Mouse (Mus musculus): ENCODE data around the gene Pabpc1l. TPM values are rescaled to one million over a fixed set of nuclear protein-coding genes. Genes with fewer than 3 reads are reported as not detected.

The Pabpc1l gene
- total and polyA plus RNA-seq, 2 experiments: under 0.01 TPM; not detected in 1

DNA sequence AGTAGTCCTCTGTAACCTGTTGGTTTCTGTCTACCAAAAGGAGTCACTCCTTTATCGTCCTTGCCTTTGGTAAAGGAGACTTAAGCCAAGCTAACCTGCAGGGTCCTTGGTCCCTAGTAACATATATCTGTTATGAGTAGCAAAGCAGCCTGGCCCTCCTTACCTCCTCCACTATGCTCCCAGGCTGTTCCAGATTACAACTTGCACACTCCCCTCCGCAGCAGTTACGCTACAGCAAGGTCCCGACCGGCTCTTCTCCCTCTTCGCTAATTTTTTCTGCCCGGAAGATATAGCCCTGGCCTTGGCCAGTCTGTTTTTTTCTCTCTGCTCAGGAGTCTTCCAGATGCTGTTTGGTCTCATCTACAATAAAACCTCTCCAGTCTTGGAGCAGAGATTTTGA is 47.9 kb downstream of the Pabpc1l start:
- Histone ChIP-seq H3K4me3 (ENCODE audit: insufficient read depth, low read depth, low read length) (no peak overlapping the region), H3K9ac (ENCODE audit: low read depth, low read length) (no peak overlapping the region), H3K27ac (replicated peaks; ENCODE audit: insufficient read depth, low read depth, low read length) (no peak overlapping the region), H3K27me3 (ENCODE audit: control insufficient read depth, insufficient read depth, low read length) (no peaks in the 10 kb centered on the region), H3K36me3 (ENCODE audit: control insufficient read depth, insufficient read depth, low read length) (0 out of 2 replicates have a peak, but pooled peaks cover 2% of the 10 kb centered on the region), H3K79me2 (ENCODE audit: control insufficient read depth, insufficient read depth, low read length) (peaks cover 22% of the 10 kb centered on the region; the same call in 1 of the 2 replicates), H3K4me1 (ENCODE audit: control insufficient read depth, insufficient read depth, low read length) (peaks cover 8% of the 10 kb centered on the region; the same call in 1 of the 2 replicates)
- 84% methylated on average over 7 of the region's 7 CpGs for WGBS
- TF ChIP-seq CTCF (IDR thresholded peaks at IDR 0.05; ENCODE audit: low read depth, low read length) (no peak), POLR2A (IDR thresholded peaks at IDR 0.05; ENCODE audit: extremely low read depth, insufficient read depth, low read length) (no peak)
- DNase-seq (ENCODE audit: extremely low read depth, low read depth, low spot score): no peak

- peaks cover 8% of the 10 kb centered on the region; the same call in 1 of the 2 replicates for H3K4me1 ChIP-seq (ENCODE audit: control insufficient read depth, insufficient read depth, low read length)
These were observed 48.8 kb downstream of the Pabpc1l start for GRCm38 (mm10) chr2:164073918-164074578.

GRCm38 (mm10) chr2:164075088-164075487 is 49.8 kb downstream of the Pabpc1l start:
- H3K27me3 ChIP-seq (ENCODE audit: control insufficient read depth, insufficient read depth, low read length): no peaks in the 10 kb centered on the region
- DNase-seq (ENCODE audit: extremely low read depth, low read depth, low spot score): no peak
- no peak overlapping the region for H3K27ac ChIP-seq (replicated peaks; ENCODE audit: insufficient read depth, low read depth, low read length)
- peaks cover 8% of the 10 kb centered on the region; the same call in 1 of the 2 replicates for H3K4me1 ChIP-seq (ENCODE audit: control insufficient read depth, insufficient read depth, low read length)
- TF ChIP-seq CTCF (IDR thresholded peaks at IDR 0.05; ENCODE audit: low read depth, low read length) (no peak), POLR2A (IDR thresholded peaks at IDR 0.05; ENCODE audit: extremely low read depth, insufficient read depth, low read length) (no peak)
- 31% methylated on average over 5 of the region's 5 CpGs for WGBS
- peak overlapping the region; percentile 83; the same call in 1 of the 2 replicates for H3K4me3 ChIP-seq (ENCODE audit: insufficient read depth, low read depth, low read length)
- peaks cover 19% of the 10 kb centered on the region; the same call in 1 of the 2 replicates for H3K79me2 ChIP-seq (ENCODE audit: control insufficient read depth, insufficient read depth, low read length)
- H3K9ac ChIP-seq (ENCODE audit: low read depth, low read length): peak overlapping the region; percentile 48
- peaks cover 10% of the 10 kb centered on the region; the same call in 1 of the 2 replicates for H3K36me3 ChIP-seq (ENCODE audit: control insufficient read depth, insufficient read depth, low read length)

More at GRCm38 (mm10) chr2:164073918-164074578, 48.8 kb downstream of the Pabpc1l start:
- 0 out of 2 replicates have a peak, but pooled peaks cover 2% of the 10 kb centered on the region for H3K36me3 ChIP-seq (ENCODE audit: control insufficient read depth, insufficient read depth, low read length)
- peak overlapping the region; percentile 14 for H3K27ac ChIP-seq (replicated peaks; ENCODE audit: insufficient read depth, low read depth, low read length)
- peak overlapping the region; percentile 83 for H3K4me3 ChIP-seq (ENCODE audit: insufficient read depth, low read depth, low read length)
- peak overlapping the region; percentile 77 for H3K9ac ChIP-seq (ENCODE audit: low read depth, low read length)
- TF ChIP-seq POLR2A (IDR thresholded peaks at IDR 0.05; ENCODE audit: extremely low read depth, insufficient read depth, low read length) (peak; percentile 89; the same call in 1 of the 2 replicates), CTCF (IDR thresholded peaks at IDR 0.05; ENCODE audit: low read depth, low read length) (peak; percentile 86)
- peak; percentile 74 for DNase-seq (ENCODE audit: extremely low read depth, low read depth, low spot score)
- WGBS: under 1% methylated on average over 48 of the region's 48 CpGs
- H3K27me3 ChIP-seq (ENCODE audit: control insufficient read depth, insufficient read depth, low read length): no peaks in the 10 kb centered on the region
- peaks cover 20% of the 10 kb centered on the region; the same call in 1 of the 2 replicates for H3K79me2 ChIP-seq (ENCODE audit: control insufficient read depth, insufficient read depth, low read length)

GRCm38 (mm10) chr2:164076874-164077425 is 51.7 kb downstream of the Pabpc1l start:
- Histone ChIP-seq H3K36me3 (ENCODE audit: control insufficient read depth, insufficient read depth, low read length) (peaks cover 23% of the 10 kb centered on the region; the same call in 1 of the 2 replicates), H3K9ac (ENCODE audit: low read depth, low read length) (no peak overlapping the region), H3K27me3 (ENCODE audit: control insufficient read depth, insufficient read depth, low read length) (no peaks in the 10 kb centered on the region), H3K4me3 (ENCODE audit: insufficient read depth, low read depth, low read length) (no peak overlapping the region), H3K4me1 (ENCODE audit: control insufficient read depth, insufficient read depth, low read length) (peaks cover 6% of the 10 kb centered on the region; the same call in 1 of the 2 replicates), H3K27ac (replicated peaks; ENCODE audit: insufficient read depth, low read depth, low read length) (no peak overlapping the region), H3K79me2 (ENCODE audit: control insufficient read depth, insufficient read depth, low read length) (peaks cover 13% of the 10 kb centered on the region; the same call in 1 of the 2 replicates)
- 93% methylated on average over 8 of the region's 8 CpGs for WGBS
- no peak for TF ChIP-seq CTCF (IDR thresholded peaks at IDR 0.05; ENCODE audit: low read depth, low read length)
- TF ChIP-seq POLR2A (IDR thresholded peaks at IDR 0.05; ENCODE audit: extremely low read depth, insufficient read depth, low read length): no peak
- DNase-seq (ENCODE audit: extremely low read depth, low read depth, low spot score): no peak

DNA sequence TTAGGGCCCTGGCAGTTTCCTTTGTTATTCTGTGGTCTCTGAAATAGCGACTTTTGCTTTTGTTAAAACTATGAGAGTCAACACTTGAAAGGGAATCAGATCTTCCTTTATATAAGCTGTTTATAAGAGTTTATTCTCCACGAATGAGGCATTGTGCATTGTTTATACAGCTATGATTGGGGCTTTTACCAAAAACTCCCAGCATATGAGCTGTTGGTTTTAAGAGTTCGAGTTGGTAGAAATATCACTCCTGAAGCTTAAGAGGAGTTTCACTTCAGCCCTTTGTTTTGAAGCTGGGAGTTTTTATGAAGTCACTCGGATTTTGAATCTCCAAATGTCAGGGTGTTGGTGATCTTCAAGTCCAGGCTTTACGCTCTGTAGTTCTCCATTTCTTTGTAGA is 52.6 kb downstream of the Pabpc1l start:
- no peak for TF ChIP-seq POLR2A (IDR thresholded peaks at IDR 0.05; ENCODE audit: extremely low read depth, insufficient read depth, low read length)
- no peak for TF ChIP-seq CTCF (IDR thresholded peaks at IDR 0.05; ENCODE audit: low read depth, low read length)
- DNase-seq (ENCODE audit: extremely low read depth, low read depth, low spot score): no peak
- Histone ChIP-seq H3K4me3 (ENCODE audit: insufficient read depth, low read depth, low read length) (no peak overlapping the region), H3K27ac (replicated peaks; ENCODE audit: insufficient read depth, low read depth, low read length) (no peak overlapping the region), H3K9ac (ENCODE audit: low read depth, low read length) (no peak overlapping the region), H3K36me3 (ENCODE audit: control insufficient read depth, insufficient read depth, low read length) (peaks cover 28% of the 10 kb centered on the region; the same call in 1 of the 2 replicates), H3K79me2 (ENCODE audit: control insufficient read depth, insufficient read depth, low read length) (peaks cover 13% of the 10 kb centered on the region; the same call in 1 of the 2 replicates), H3K27me3 (ENCODE audit: control insufficient read depth, insufficient read depth, low read length) (no peaks in the 10 kb centered on the region), H3K4me1 (ENCODE audit: control insufficient read depth, insufficient read depth, low read length) (peaks cover 6% of the 10 kb centered on the region; the same call in 1 of the 2 replicates)
- 89% methylated on average over 5 of the region's 5 CpGs for WGBS
